Mouse (Mus musculus) C2C12 (cell line): ENCODE results near the gene Gorasp1. TPM values are rescaled to one million over a fixed set of nuclear protein-coding genes. Genes with fewer than 3 reads are reported as not detected.
A peak's percentile ranks its signal among the peaks of the same experiment; 100 is the strongest.

Source experiments
- H3K27me3 ChIP-seq: one replicate; pipeline ENCODE4 v1.6.1; 2011; ENCODE audit not compliant: control insufficient read depth, insufficient read depth, insufficient read length
- H3K36me3 ChIP-seq: one replicate; pipeline ENCODE4 v1.6.1; 2011; ENCODE audit not compliant: control insufficient read depth, insufficient read depth
- H3K4me3 ChIP-seq: one replicate; pipeline ENCODE4 v1.5.1; 2011; ENCODE audit warnings: mild to moderate bottlenecking, control low read depth; ENCODE audit not compliant: poor library complexity, insufficient read depth, severe bottlenecking
- H3K79me2 ChIP-seq: one replicate; pipeline ENCODE4 v1.6.1; 2011; ENCODE audit not compliant: control insufficient read depth, insufficient read depth
- H3K79me3 ChIP-seq: one replicate; pipeline ENCODE4 v1.6.1; 2011; ENCODE audit warnings: low read depth, control low read depth
- H3ac ChIP-seq: one replicate; pipeline ENCODE3; 2011; ENCODE audit warnings: low read depth; ENCODE audit not compliant: control insufficient read depth, insufficient read length
- CEBPB ChIP-seq: IDR thresholded peaks from one replicate; pipeline ENCODE4 v1.6.1; 2011; ENCODE audit warnings: low read depth, mild to moderate bottlenecking, control low read depth, moderate library complexity
- CTCF ChIP-seq: IDR thresholded peaks from one replicate; pipeline ENCODE4 v1.5.1; 2011; ENCODE audit not compliant: control insufficient read depth, insufficient read depth, insufficient read length
- FOSL1 ChIP-seq: IDR thresholded peaks from one replicate; pipeline ENCODE4 v1.8.0; 2011; ENCODE audit warnings: mild to moderate bottlenecking, low read length; ENCODE audit not compliant: poor library complexity, insufficient read depth, severe bottlenecking
- MAX ChIP-seq: IDR thresholded peaks from one replicate; pipeline ENCODE4 v1.6.1; 2011; ENCODE audit warnings: mild to moderate bottlenecking, control low read depth
- MYOD1 ChIP-seq: IDR thresholded peaks from one replicate; pipeline ENCODE4 v1.6.1; 2011; ENCODE audit warnings: low read depth; ENCODE audit not compliant: control insufficient read depth, insufficient read length
- MYOG ChIP-seq: IDR thresholded peaks from one replicate; pipeline ENCODE4 v1.6.1; 2011; ENCODE audit not compliant: control insufficient read depth, insufficient read length; ENCODE audit errors: extremely low read depth
- USF1 ChIP-seq: IDR thresholded peaks from one replicate; pipeline ENCODE4 v1.6.1; 2011; ENCODE audit warnings: low read depth, mild to moderate bottlenecking, control low read depth, moderate library complexity
- long read RNA-seq, 2 experiments: library from polyadenylated mRNA; unstranded; transcript quantifications; one replicate each; pipeline ENCODE4 v2.0.0; 2019 to 2020
- polyA plus RNA-seq: library from polyadenylated mRNA; unstranded; fragments of >200 nt; fragmentation: generic; extraction: Trizol; gene quantifications from one replicate; pipeline ENCODE4 v1.2.1, GENCODE M21; 2012; ENCODE audit warnings: missing spikeins

Gene Gorasp1
- polyA plus RNA-seq, result 11.0 TPM
- long read RNA-seq, experiment 1, partial matches to known transcripts, result 0 of 5 reads
- long read RNA-seq, experiment 1, other reads (novel, unspliced or antisense), result 1 of 5 reads
- long read RNA-seq, experiment 2, transcript Gorasp1-201 (9 exons, 3,906 nt), result major isoform, 129 of 142 reads
- long read RNA-seq, experiment 2, partial matches to known transcripts, result 2 of 142 reads
- long read RNA-seq, experiment 2, other reads (novel, unspliced or antisense), result 11 of 142 reads

GRCm38 (mm10) chr9:119937005-119937773 is at the start of gene Gorasp1, which contains the start of gene Ttc21a:
Gene Gorasp1, minus strand, starts transcription at chr9:119937565.
Gene Ttc21a, plus strand, starts transcription at chr9:119937606.
- TF ChIP-seq MYOG, result no peak
- TF ChIP-seq CTCF, result no peak
- TF ChIP-seq CEBPB, result no peak
- TF ChIP-seq FOSL1, result no peak
- TF ChIP-seq USF1, result peak; percentile 94
- TF ChIP-seq MYOD1, result no peak
- peak; percentile 82 for TF ChIP-seq MAX
- peak within 1 kb of the TSS; percentile 90 for H3ac ChIP-seq
- H3K4me3 ChIP-seq, result peak within 1 kb of the TSS; percentile 57
- no peaks in the 10 kb centered on the region for H3K36me3 ChIP-seq
- no peaks in the 10 kb centered on the region for H3K27me3 ChIP-seq
- H3K79me3 ChIP-seq, result no peaks in the 10 kb centered on the region
- H3K79me2 ChIP-seq, result peaks cover 8% of the 10 kb centered on the region

- TF ChIP-seq MYOD1, result no peak
- no peak for TF ChIP-seq CTCF
- no peak for TF ChIP-seq FOSL1
- TF ChIP-seq MAX, result no peak
- TF ChIP-seq MYOG, result no peak
- no peak for TF ChIP-seq CEBPB
- no peak for TF ChIP-seq USF1
Observed at GRCm38 (mm10) chr9:119985881-119986574, 48.7 kb upstream of the Gorasp1 start.

GRCm38 (mm10) chr9:119984536-119985011 is 47.2 kb upstream of the Gorasp1 start, which contains the start of gene Csrnp1:
Gene Csrnp1, minus strand, starts transcription at chr9:119984658.
- H3K4me3 ChIP-seq, result peak within 1 kb of the TSS; percentile 56
- H3ac ChIP-seq, result peak within 1 kb of the TSS; percentile 91
- no peak for TF ChIP-seq MAX
- TF ChIP-seq MYOD1, result no peak
- TF ChIP-seq MYOG, result no peak
- TF ChIP-seq CEBPB, result no peak
- H3K27me3 ChIP-seq, result no peaks in the 10 kb centered on the region
- H3K36me3 ChIP-seq, result no peaks in the 10 kb centered on the region
- H3K79me3 ChIP-seq, result peaks cover 20% of the 10 kb centered on the region
- peaks cover 31% of the 10 kb centered on the region for H3K79me2 ChIP-seq

More at GRCm38 (mm10) chr9:119985881-119986574, 48.7 kb upstream of the Gorasp1 start:
- H3K36me3 ChIP-seq, result no peaks in the 10 kb centered on the region
- peaks cover 7% of the 10 kb centered on the region for H3K79me3 ChIP-seq
- H3K79me2 ChIP-seq, result peaks cover 16% of the 10 kb centered on the region
- no peak overlapping the region for H3ac ChIP-seq
- H3K4me3 ChIP-seq, result no peak overlapping the region
- H3K27me3 ChIP-seq, result no peaks in the 10 kb centered on the region

DNA sequence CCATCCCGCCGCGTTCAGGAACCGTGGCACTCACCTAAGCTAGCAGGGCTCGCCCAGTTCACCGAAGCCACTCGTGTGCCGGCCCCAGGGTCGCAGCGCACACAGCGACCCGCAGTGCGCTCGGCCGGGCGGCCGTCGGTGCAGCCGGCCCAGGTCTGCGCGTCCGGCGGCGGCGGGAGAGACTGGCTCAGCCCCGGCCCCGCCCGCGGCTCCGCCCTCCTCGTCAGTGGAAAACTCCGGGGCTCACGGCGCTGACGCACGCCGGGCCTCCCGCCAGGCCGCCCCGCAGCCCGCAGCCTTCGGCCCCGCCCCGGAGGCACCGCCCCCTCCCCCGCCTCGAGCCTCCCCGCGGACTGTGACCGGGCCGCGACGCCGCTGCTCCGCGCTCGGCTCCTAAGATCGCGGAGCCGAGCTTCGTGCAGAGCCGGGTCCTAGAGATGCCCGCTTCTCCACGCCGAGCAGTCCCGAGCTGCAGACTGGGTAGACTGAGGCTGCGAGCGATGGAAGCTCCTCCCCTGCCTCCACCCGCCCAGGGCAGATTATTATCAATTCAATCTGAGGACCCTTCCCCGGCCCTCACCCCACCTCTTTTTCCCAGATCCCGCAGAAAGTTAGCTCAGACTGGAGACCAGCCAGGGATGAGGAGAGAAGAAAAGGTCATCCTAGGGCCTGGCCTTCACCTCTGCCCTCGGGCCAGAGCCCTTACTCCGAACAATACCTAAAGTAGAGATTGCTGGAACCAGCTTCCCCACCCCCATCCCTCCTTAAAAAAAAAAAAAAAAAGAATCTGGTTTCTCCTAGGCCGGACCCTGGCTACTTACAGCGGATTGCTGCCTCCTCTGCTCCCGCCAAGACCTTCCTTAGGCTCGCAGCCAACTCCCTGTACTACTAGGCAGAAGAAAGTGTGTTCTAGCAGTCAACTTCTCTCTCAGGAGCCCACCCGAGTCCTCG is 46.5 kb upstream of the Gorasp1 start:
- Histone ChIP-seq H3K4me3 (peak overlapping the region; percentile 56), H3K27me3 (no peaks in the 10 kb centered on the region), H3K36me3 (no peaks in the 10 kb centered on the region), H3K79me3 (peaks cover 27% of the 10 kb centered on the region), H3ac (peak overlapping the region; percentile 91), H3K79me2 (peaks cover 38% of the 10 kb centered on the region)
- no peak for TF ChIP-seq MAX
- no peak for TF ChIP-seq CEBPB
- no peak for TF ChIP-seq FOSL1
- TF ChIP-seq CTCF, result no peak
- TF ChIP-seq MYOG, result no peak
- TF ChIP-seq MYOD1, result no peak
- no peak for TF ChIP-seq USF1
